Mouse (Mus musculus) ES-E14 (cell line): ENCODE results near the gene Zfp467.

ENCODE experiments used
- CHD2 ChIP-seq: IDR thresholded peaks from 2 replicates; pipeline ENCODE4 v1.6.1; 2014; ENCODE audit warnings: mild to moderate bottlenecking, low read depth, low read length, inconsistent platforms
- MAFK ChIP-seq: IDR thresholded peaks from 2 replicates; pipeline ENCODE4 v1.6.1; 2014; ENCODE audit warnings: mild to moderate bottlenecking, low read depth, low read length, inconsistent platforms; ENCODE audit not compliant: insufficient read depth

DNA sequence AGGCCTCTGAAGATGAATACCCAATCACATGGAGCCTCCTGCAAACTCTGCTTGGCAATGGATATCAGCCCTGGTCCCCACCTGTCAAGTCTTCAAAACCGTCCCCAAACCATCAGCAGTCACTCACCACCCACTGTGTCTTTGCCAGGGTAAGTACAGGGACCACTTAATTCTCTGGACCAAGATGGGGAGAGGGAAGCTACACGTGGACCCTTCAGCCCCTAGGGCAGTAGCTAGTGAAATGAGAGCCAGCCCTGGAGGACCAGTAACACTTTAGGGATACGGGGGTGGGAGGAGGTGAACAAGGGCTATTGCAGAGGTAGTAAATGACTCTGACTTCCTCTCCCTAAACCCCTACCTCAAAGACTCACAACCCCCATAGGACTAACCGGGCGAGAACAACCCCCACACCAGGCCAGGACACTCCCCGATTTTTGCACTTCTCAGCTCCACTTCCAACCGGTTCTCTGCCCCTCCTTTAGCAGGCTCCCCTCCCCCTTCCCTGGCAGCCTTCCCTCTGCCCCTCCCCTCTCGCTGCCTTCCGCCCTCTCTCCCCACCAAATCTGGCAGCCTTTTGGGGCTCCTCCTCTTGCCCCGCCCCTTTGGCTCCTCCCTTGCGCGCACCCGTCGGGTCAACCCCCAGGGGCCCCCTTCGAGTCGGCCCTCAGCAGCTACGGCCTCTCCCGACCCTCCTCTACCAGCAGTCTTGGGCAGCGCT, 1.9 kb downstream of the Zfp467 start:
- no peak for TF ChIP-seq CHD2
- no peak for TF ChIP-seq MAFK
